Mouse (Mus musculus) intestine, postnatal 0 days (tissue): Measurements from ENCODE around the gene Mov10l1. TPM values are rescaled to one million over a fixed set of nuclear protein-coding genes. Genes with fewer than 3 reads are reported as not detected.

Source experiments
- ATAC-seq: fragments of 200-750 bp; cut with Nextera tagmentation; 2 replicates; pipeline ENCODE4 v1.8.0; 2017; ENCODE audit warnings: mild to moderate bottlenecking, moderate TSS enrichment, moderate library complexity
- H3K27ac ChIP-seq: fragments of 300-500 bp; sonication (generic); 2 replicates; pipeline ENCODE4 v1.5.1; 2014; ENCODE audit warnings: mild to moderate bottlenecking, low read depth, low read length, moderate library complexity
- H3K27me3 ChIP-seq: fragments of 300-500 bp; sonication (generic); replicated peaks from 2 replicates; pipeline ENCODE4 v1.6.1; 2014; ENCODE audit warnings: low read length, mixed read lengths; ENCODE audit not compliant: control insufficient read depth, insufficient read depth
- H3K36me3 ChIP-seq: fragments of 300-500 bp; sonication (generic); 2 replicates; pipeline ENCODE4 v1.6.1; 2014; ENCODE audit warnings: mild to moderate bottlenecking, moderate library complexity; ENCODE audit not compliant: control insufficient read depth, insufficient read depth
- H3K4me1 ChIP-seq: fragments of 300-500 bp; sonication (generic); replicated peaks from 2 replicates; pipeline ENCODE4 v1.6.1; 2014; ENCODE audit warnings: antibody characterized with exemption, low read length, mixed read lengths; ENCODE audit not compliant: control insufficient read depth, insufficient read depth
- H3K4me2 ChIP-seq: fragments of 300-500 bp; sonication (generic); replicated peaks from 2 replicates; pipeline ENCODE4 v1.6.1; 2014; ENCODE audit warnings: low read depth, mild to moderate bottlenecking, moderate library complexity
- H3K4me3 ChIP-seq: fragments of 300-500 bp; sonication (generic); 2 replicates; pipeline ENCODE4 v1.5.1; 2014; ENCODE audit warnings: low read depth, low read length
- H3K9ac ChIP-seq: fragments of 300-500 bp; sonication (generic); 2 replicates; pipeline ENCODE4 v1.6.1; 2014; ENCODE audit warnings: mild to moderate bottlenecking, low read depth, low read length
- H3K9me3 ChIP-seq: fragments of 300-500 bp; sonication (generic); 2 replicates; pipeline ENCODE4 v1.6.1; 2016; ENCODE audit warnings: mixed run types; ENCODE audit not compliant: control insufficient read depth
- CTCF ChIP-seq: sonication (generic); IDR thresholded peaks from 2 replicates; pipeline ENCODE4 v1.5.1; 2016; ENCODE audit warnings: low read depth, mild to moderate bottlenecking, control low read depth, antibody characterized with exemption, moderate library complexity
- WGBS: fragments of 180-500 bp; shearing (Covaris S2); extraction: QIAGEN DNeasy Blood & Tissue Kit; methylation state at CpG from one replicate; pipeline ENCODE4 v1.1.7; 2014; 5-methylcytosine and 5-hydroxymethylcytosine counted together
- polyA plus RNA-seq: library from polyadenylated mRNA; unstranded; fragments of >200 nt; fragmentation: Nextera tagmentation; extraction: Ambion mirVana; gene quantifications from 2 replicates; pipeline ENCODE4 v1.2.1, GENCODE M21; 2015

Mov10l1 gene
- polyA plus RNA-seq, 1 experiment from 2014 or later = not detected

- WGBS = under 1% methylated on average over 57 of the region's 59 CpGs
- Histone ChIP-seq H3K27me3 (no peaks in the 10 kb centered on the region), H3K4me1 (peaks cover 7% of the 10 kb centered on the region; the same call in 1 of the 2 replicates), H3K9ac (peak overlapping the region; percentile 89), H3K9me3 (no peaks in the 10 kb centered on the region), H3K4me2 (peak overlapping the region; percentile 87), H3K36me3 (peaks cover 6% of the 10 kb centered on the region; the same call in 1 of the 2 replicates), H3K4me3 (peak overlapping the region; percentile 83), H3K27ac (peak overlapping the region; percentile 90)
- ATAC-seq = peak; percentile 88
- TF ChIP-seq CTCF = peak; percentile 51
Measured at GRCm38 (mm10) chr15:89075478-89076147, 92.9 kb downstream of the Mov10l1 start.

- Histone ChIP-seq H3K4me3 (peak overlapping the region; percentile 83), H3K27ac (peak overlapping the region; percentile 90), H3K9ac (peak overlapping the region; percentile 89), H3K9me3 (no peaks in the 10 kb centered on the region), H3K4me1 (peaks cover 7% of the 10 kb centered on the region; the same call in 1 of the 2 replicates), H3K4me2 (peak overlapping the region; percentile 87), H3K27me3 (no peaks in the 10 kb centered on the region), H3K36me3 (peaks cover 6% of the 10 kb centered on the region; the same call in 1 of the 2 replicates)
- ATAC-seq = no peak; the same call in 1 of the 2 replicates
- 0 out of 2 replicates have a peak, but pooled peaks have one; percentile 10 for TF ChIP-seq CTCF
- under 1% methylated on average over 30 of the region's 39 CpGs for WGBS
Measured at GRCm38 (mm10) chr15:89076156-89076731, 93.5 kb downstream of the Mov10l1 start.

GRCm38 (mm10) chr15:89078208-89078836, 95.6 kb downstream of the Mov10l1 start:
- peak overlapping the region; percentile 16; the same call in 1 of the 2 replicates for H3K27ac ChIP-seq
- H3K9me3 ChIP-seq = no peaks in the 10 kb centered on the region
- H3K4me3 ChIP-seq = 0 out of 2 replicates have a peak overlapping the region, but pooled peaks have one; percentile 18
- TF ChIP-seq CTCF = no peak
- H3K4me2 ChIP-seq = peak overlapping the region; percentile 87
- H3K9ac ChIP-seq = peak overlapping the region; percentile 8; the same call in 1 of the 2 replicates
- 36% methylated on average over 9 of the region's 9 CpGs for WGBS
- H3K4me1 ChIP-seq = peaks cover 7% of the 10 kb centered on the region; the same call in 1 of the 2 replicates
- peak; percentile 49 for ATAC-seq
- H3K27me3 ChIP-seq = no peaks in the 10 kb centered on the region
- peaks cover 27% of the 10 kb centered on the region for H3K36me3 ChIP-seq

GRCm38 (mm10) chr15:89083906-89084305, 101.2 kb downstream of the Mov10l1 start:
- H3K4me2 ChIP-seq = no peak overlapping the region
- peaks cover 65% of the 10 kb centered on the region for H3K36me3 ChIP-seq
- no peaks in the 10 kb centered on the region for H3K27me3 ChIP-seq
- no peak overlapping the region for H3K9ac ChIP-seq
- no peak overlapping the region for H3K4me3 ChIP-seq
- no peak for ATAC-seq
- no peak for TF ChIP-seq CTCF
- 92% methylated on average over 1 of the region's 1 CpGs for WGBS
- no peaks in the 10 kb centered on the region for H3K4me1 ChIP-seq
- peak overlapping the region; percentile 62; the same call in 1 of the 2 replicates for H3K27ac ChIP-seq
- no peaks in the 10 kb centered on the region for H3K9me3 ChIP-seq

- TF ChIP-seq CTCF = no peak
- no peak overlapping the region for H3K27ac ChIP-seq
- H3K4me3 ChIP-seq = no peak overlapping the region
- H3K27me3 ChIP-seq = no peaks in the 10 kb centered on the region
- H3K9ac ChIP-seq = no peak overlapping the region
- no peak for ATAC-seq
- no peak overlapping the region for H3K4me2 ChIP-seq
- H3K9me3 ChIP-seq = no peaks in the 10 kb centered on the region
- 0 out of 2 replicates have a peak, but pooled peaks cover 2% of the 10 kb centered on the region for H3K4me1 ChIP-seq
- H3K36me3 ChIP-seq = peaks cover 63% of the 10 kb centered on the region
- 87% methylated on average over 2 of the region's 2 CpGs for WGBS
Measured at GRCm38 (mm10) chr15:89084826-89085225, 102.1 kb downstream of the Mov10l1 start.
